ENCODE assay signal across 13 mouse cellular contexts in genomic region chr17:42927320-42927719, GRCm38 (mm10). TPM values are rescaled to one million over a fixed set of nuclear protein-coding genes. Genes with fewer than 3 reads are reported as not detected.
DNase-seq lines count a peak whose midpoint lies in the region; ATAC-seq lines count a peak whose summit lies in the region.
"Had no signal": no experiment of that assay in that cellular context is flagged by ENCODE, and none has a peak within 500 bp of the region (broad histone marks: within the 10 kb centered on the region; RNA-seq: fewer than 3 reads in every experiment).

No protein-coding gene starts in this region.

- no peak overlapping the region for H3K4me3 ChIP-seq in heart, embryonic 14.5 days (ENCODE audit: control insufficient read depth in 1 of 2, insufficient read depth in 1 of 2, low read depth in 1 of 2, low read length in 2 of 2)
- no peak overlapping the region for H3K4me3 ChIP-seq in limb, embryonic 13.5 days
- H3K4me3 ChIP-seq in hindbrain, embryonic 14.5 days (replicated peaks; ENCODE audit: low read length) = no peak overlapping the region
- H3K4me3 ChIP-seq: limb, embryonic 12.5 days; midbrain, embryonic 12.5 days; myocyte had no signal

- H3K27me3 ChIP-seq in heart, embryonic 14.5 days (ENCODE audit: control insufficient read depth, insufficient read depth, low read length) = no peaks in the 10 kb centered on the region
- no peaks in the 10 kb centered on the region for H3K27me3 ChIP-seq in limb, embryonic 13.5 days
- no peaks in the 10 kb centered on the region for H3K27me3 ChIP-seq in hindbrain, embryonic 14.5 days (ENCODE audit: control insufficient read depth, insufficient read depth, low read length)
- H3K27me3 ChIP-seq: limb, embryonic 12.5 days; midbrain, embryonic 12.5 days had no signal

- DNase-seq in urinary bladder, postnatal 14 days (ENCODE audit: low spot score) = peak; percentile 46
- DNase-seq in urinary bladder, postnatal 10 days (ENCODE audit: low spot score) = no peak
- DNase-seq in layer of hippocampus, adult 11-12 months (ENCODE audit: low spot score) = no peak
- no peak for DNase-seq in hindbrain, embryonic 14.5 days (ENCODE audit: low spot score)
- DNase-seq in B cell, adult 2 months = no peak
- DNase-seq: cerebellum, postnatal 10 days had no signal

- WGBS in heart, embryonic 14.5 days = 39% methylated on average over 4 of the region's 4 CpGs
- whole genome bisulfite sequencing in limb, embryonic 13.5 days = 58% methylated on average over 4 of the region's 4 CpGs
- WGBS in hindbrain, embryonic 14.5 days = 94% methylated on average over 4 of the region's 4 CpGs

- peak; percentile 79 for ATAC-seq in heart, embryonic 14.5 days (ENCODE audit: insufficient number of reproducible peaks, insufficient read depth, low FRiP score, low read depth)
- 0 out of 2 replicates have a peak, but pooled peaks have one; percentile 36 for ATAC-seq in limb, embryonic 13.5 days (ENCODE audit: low FRiP score, low read depth)
- no peak for ATAC-seq in hindbrain, embryonic 14.5 days (ENCODE audit: low FRiP score)
- ATAC-seq: hindbrain, embryonic 16.5 days had no signal

- H3K9me3 ChIP-seq in heart, embryonic 14.5 days (ENCODE audit: control insufficient read depth, low read length) = no peaks in the 10 kb centered on the region
- H3K9me3 ChIP-seq in limb, embryonic 13.5 days = no peaks in the 10 kb centered on the region
- H3K9me3 ChIP-seq in hindbrain, embryonic 14.5 days (ENCODE audit: control insufficient read depth, low read length) = no peaks in the 10 kb centered on the region
- H3K9me3 ChIP-seq: limb, embryonic 12.5 days; midbrain, embryonic 12.5 days had no signal

- H3K4me2 ChIP-seq in heart, embryonic 14.5 days (ENCODE audit: low read length) = no peak overlapping the region; the same call in 1 of the 2 replicates
- no peak overlapping the region for H3K4me2 ChIP-seq in limb, embryonic 13.5 days (replicated peaks)
- no peak overlapping the region for H3K4me2 ChIP-seq in hindbrain, embryonic 14.5 days (replicated peaks)
- H3K4me2 ChIP-seq: limb, embryonic 12.5 days; midbrain, embryonic 12.5 days had no signal

- H3K9ac ChIP-seq in heart, embryonic 14.5 days (ENCODE audit: low read length) = no peak overlapping the region
- H3K9ac ChIP-seq in limb, embryonic 13.5 days = no peak overlapping the region
- no peak overlapping the region for H3K9ac ChIP-seq in hindbrain, embryonic 14.5 days
- H3K9ac ChIP-seq: limb, embryonic 12.5 days; midbrain, embryonic 12.5 days had no signal

- H3K4me1 ChIP-seq in heart, embryonic 14.5 days (ENCODE audit: control insufficient read depth in 2 of 2, insufficient read depth in 2 of 2, low read length in 2 of 2) = peaks cover 15 to 18% of the 10 kb centered on the region in 2 experiments
- no peaks in the 10 kb centered on the region for H3K4me1 ChIP-seq in limb, embryonic 13.5 days
- no peaks in the 10 kb centered on the region for H3K4me1 ChIP-seq in hindbrain, embryonic 14.5 days (replicated peaks; ENCODE audit: control insufficient read depth, insufficient read depth, low read length)
- H3K4me1 ChIP-seq: limb, embryonic 12.5 days; midbrain, embryonic 12.5 days had no signal

- H3K36me3 ChIP-seq in heart, embryonic 14.5 days (ENCODE audit: control insufficient read depth, insufficient read depth, low read length) = no peaks in the 10 kb centered on the region
- no peaks in the 10 kb centered on the region for H3K36me3 ChIP-seq in limb, embryonic 13.5 days
- no peaks in the 10 kb centered on the region for H3K36me3 ChIP-seq in hindbrain, embryonic 14.5 days (replicated peaks; ENCODE audit: control insufficient read depth, insufficient read depth)
- H3K36me3 ChIP-seq: limb, embryonic 12.5 days; midbrain, embryonic 12.5 days had no signal

- peak overlapping the region; percentile 30 to 82 for H3K27ac ChIP-seq in heart, embryonic 14.5 days (replicated peaks in 1 of 2; ENCODE audit: control insufficient read depth in 1 of 2, insufficient read depth in 1 of 2, low read depth in 2 of 2, low read length in 2 of 2)
- no peak overlapping the region for H3K27ac ChIP-seq in limb, embryonic 13.5 days
- no peak overlapping the region for H3K27ac ChIP-seq in hindbrain, embryonic 14.5 days
- H3K27ac ChIP-seq: limb, embryonic 12.5 days; macrophage; midbrain, embryonic 12.5 days had no signal

RNA-seq across cellular contexts. Expression of gene Cd2ap, which starts 50.9 kb away (rescaled TPM):
- polyA plus RNA-seq in heart, embryonic 14.5 days (2014; fragmentation: Nextera tagmentation; extraction: Ambion mirVana) = 24.2 and 26.1 TPM in 2 replicates
- 17.9 and 18.5 TPM in 2 replicates for polyA plus RNA-seq in limb, embryonic 13.5 days (2015; fragmentation: Nextera tagmentation; extraction: Ambion mirVana)
- polyA plus RNA-seq in hindbrain, embryonic 14.5 days (2014; fragmentation: Nextera tagmentation; extraction: Ambion mirVana) = 10.8 and 13.7 TPM in 2 replicates

Comparison
In these comparisons a context has a peak if more than half of its experiments do, and no peak if none do; other contexts are left out.
1. H3K27ac ChIP-seq: peak in heart, embryonic 14.5 days (2 of 2); none in limb, embryonic 13.5 days (single experiment) and hindbrain, embryonic 14.5 days (single experiment).